Mouse (Mus musculus) liver, postnatal 0 days (tissue): ENCODE measurements around the gene Exog.

Experiments
- CTCF ChIP-seq: sonication (generic); IDR thresholded peaks from 2 replicates; pipeline ENCODE4 v1.5.1; 2016; ENCODE audit warnings: antibody characterized with exemption, low read depth
- EP300 ChIP-seq: IDR thresholded peaks from 2 replicates; pipeline ENCODE4 v1.6.1; 2016; ENCODE audit warnings: antibody characterized with exemption, low read depth, mild to moderate bottlenecking

DNA sequence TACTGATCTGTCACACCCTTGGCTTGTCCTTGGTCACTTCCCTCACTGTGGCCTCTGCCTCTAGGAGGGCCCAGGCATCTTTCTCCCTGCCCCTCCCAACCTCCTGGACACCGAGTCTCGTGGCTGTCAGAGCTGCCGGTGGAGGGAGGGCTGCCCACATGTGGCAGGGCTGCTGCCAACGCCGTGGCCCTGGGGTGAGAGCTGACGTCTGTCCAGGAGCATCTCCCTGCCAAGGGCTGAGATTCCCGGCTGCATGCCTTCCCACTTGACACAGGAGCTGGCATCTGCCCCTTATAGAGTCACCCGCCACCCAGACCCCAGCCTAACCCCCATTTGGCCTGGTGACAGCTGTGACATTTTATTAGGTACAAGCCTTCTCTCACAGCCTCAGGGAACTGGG, 34.6 kb downstream of the Exog start:
- TF ChIP-seq CTCF (no peak), EP300 (no peak)
